Mouse (Mus musculus) left cerebral cortex, postnatal 10 days (tissue): ENCODE data around the gene Pnpla2. TPM values are rescaled to one million over a fixed set of nuclear protein-coding genes. Genes with fewer than 3 reads are reported as not detected.
"Not testable (repeated sequence)": the region's sequence is repeated elsewhere in the genome, so short reads cannot be mapped to it uniquely, and the experiment has no call there.

Experiments used
- DNase-seq, 2 experiments: peaks; one replicate each; pipeline ENCODE4 v3.0.0; 2021 to 2022; ENCODE audit warnings: low spot score in 2 of 2, mixed read lengths in 1 of 2; ENCODE audit errors: extremely low spot score in 1 of 2
- intact Hi-C: fragments of 180-260 bp; cut with DNase I; formaldehyde crosslinking; loops from one replicate; pipeline ENCODE4 v1.15.1; 2025
- total RNA-seq, 2 experiments: library from RNA; stranded (reverse); gene quantifications; 2 replicates each; pipeline ENCODE4 v1.2.3; 2021

Gene Pnpla2
- total RNA-seq, 2 experiments from 2014 or later, result 19.2 to 25.5 TPM

DNA sequence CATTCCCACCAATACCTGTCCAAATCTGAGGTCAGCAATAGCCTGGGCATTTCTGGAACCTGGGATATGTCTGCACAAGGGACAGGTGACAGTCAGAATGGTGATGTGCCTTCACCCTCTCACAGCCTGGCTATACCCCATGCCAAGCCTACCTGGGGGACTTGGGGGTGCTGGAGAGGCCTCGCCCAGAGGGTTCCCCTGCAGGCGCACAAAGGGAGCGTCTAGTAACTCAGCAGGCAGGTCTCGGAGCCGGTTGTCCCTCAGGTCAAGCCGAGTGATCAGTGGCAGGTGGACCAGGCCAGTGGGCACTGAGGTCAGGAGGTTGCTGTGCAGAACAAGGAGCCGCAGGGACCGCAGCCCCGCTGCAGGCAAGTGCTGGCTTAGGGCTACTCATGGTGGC, 13.5 kb upstream of the Pnpla2 start:
- DNase-seq, result peak in 1 of 2 experiments; percentile 41
- intact Hi-C loops, result no loop called here

DNA sequence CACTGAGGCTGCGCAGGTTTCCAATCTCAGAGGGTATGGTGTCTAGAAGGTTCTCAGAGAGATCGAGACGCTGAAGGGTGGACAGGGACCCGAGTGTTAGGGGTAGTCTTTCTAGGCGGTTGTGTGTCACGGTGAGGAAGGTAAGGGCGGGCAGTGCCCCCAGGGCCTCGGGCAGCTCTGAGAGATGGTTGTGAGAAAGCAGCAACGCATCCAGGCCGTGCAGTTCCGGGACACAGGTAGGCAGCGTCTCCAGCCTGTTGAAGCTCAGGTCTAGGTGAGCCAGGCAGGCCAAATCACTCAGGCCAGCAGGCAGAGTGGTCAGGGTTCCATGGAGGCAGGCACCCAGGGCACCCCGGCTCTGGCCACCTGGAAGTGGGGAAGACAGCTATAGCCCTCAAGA, 12.8 kb upstream of the Pnpla2 start:
- DNase-seq, result peak in 1 of 2 experiments; percentile 28
- intact Hi-C loops, result no loop called here

DNA sequence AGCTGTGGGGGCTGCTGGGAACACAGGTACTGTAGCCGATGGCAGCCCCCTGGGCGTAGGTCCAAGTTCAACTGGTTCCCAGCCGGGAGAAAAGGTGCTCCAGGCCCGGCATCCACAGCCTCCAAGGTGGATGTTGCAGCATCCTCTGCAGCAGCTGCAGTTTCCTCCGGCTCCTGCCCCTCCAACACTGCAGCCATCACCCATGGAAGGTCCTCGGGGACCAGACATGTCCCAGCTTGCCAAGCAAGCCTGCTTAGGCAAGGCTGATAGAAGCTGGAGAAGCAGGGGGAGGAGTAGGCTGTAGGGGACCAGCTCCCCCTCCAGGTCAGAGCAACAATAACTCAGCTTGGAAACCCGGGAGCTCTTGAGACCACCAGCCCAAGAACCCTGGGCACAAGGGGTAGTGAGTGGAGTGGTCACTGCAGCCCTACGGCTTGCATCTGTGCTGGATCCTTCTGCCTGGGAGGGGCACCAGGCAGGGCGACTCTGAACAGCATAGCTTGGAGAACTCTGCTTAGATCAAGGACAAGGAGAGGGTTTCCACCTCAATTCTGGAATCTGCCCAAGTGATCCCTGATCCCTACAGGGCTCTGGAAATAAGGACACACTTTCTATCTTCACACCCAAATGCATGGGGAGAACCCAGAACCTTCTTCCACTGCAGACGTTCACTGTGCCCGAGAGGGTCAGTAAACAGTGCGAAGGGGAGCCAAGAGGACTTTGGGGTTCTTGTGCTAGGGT, 11.7 kb upstream of the Pnpla2 start:
- peak in 1 of 2 experiments; percentile 51 for DNase-seq
- intact Hi-C loops, result no loop called here

DNA sequence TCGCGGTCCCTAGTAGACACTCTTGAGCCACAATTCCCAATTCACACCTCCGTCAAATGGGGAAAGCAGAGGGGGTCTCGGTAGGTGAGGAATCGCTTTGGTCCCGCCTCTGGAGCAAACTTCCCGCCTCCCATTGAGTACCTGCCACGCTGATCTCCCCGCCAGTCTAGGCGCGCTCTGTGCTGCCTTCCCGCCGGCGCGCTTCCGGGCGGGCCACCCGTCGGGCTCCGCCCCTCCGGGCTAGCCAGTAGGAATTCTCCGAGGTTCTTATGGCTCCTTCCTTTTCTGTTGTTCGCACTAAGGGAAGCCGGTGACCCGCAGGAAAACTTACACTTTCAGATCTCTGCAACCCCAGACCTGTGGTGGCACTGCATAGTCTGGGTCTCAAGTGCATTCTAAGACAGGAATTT, 11.2 kb upstream of the Pnpla2 start, which contains the start of gene Pidd1:
Gene Pidd1, minus strand, starts transcription at position 198 of the 410 bp plus-strand sequence.
- intact Hi-C loops, result no loop called here
- peak in 1 of 2 experiments; percentile 76 for DNase-seq

DNA sequence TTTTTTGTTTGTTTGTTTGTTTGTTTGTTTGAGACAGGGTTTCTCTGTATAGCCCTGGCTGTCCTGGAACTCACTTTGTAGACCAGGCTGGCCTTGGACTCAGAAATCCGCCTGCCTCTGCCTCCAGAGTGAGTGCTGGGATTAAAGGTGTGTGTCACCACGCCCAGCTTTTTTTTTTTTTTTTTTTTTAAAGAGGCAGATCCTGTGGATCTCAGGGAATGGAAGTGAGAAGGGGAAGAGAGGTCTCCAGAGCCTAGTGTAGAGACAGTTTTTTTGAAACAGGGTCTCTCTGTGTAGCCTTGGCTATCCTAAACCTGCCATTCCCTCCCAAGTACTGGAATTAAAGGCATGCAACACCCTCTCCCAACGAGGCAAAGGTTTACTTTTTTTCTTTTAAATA, 8.6 kb upstream of the Pnpla2 start:
- not testable (repeated sequence) for DNase-seq

DNA sequence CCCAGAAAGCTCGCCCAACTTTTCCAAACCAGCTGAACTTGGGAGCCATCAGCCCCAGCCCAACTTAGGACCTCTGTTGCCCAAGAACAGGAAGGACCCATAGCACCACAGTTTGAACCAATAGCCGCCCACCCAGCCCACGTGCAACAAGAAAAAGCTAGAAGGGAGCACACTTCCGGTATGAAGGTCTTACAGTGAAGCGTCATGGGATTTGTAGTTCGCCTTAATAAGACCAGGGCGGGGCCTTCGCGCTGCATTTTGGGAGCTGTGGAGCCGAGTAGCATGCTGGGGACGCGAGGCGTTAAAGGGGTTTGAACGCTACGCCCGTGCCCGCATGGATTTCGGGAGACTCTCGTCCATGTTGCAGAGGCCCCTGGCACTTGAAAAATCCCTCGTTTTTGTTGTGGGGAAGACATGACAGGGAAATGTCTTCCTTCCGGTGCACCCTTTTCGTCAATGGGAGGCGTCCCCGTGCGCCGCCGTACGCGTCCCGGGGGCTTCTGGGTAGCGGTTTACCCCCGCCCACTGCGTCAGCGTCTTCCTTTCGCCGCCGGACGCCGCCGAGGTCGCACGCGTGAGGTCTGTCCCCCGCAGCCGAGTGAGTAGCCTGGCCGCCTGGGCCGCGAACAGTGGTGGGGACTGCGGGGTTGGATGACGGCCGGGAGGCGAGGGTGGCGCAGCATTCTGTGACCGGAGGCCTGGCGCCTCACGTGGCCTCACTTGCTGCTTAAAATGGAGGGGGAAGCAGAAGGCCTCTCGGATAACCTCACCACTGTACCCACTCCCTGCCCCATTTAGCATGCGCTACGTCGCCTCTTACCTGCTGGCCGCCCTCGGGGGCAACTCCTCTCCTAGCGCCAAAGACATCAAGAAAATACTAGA, 7.6 kb upstream of the Pnpla2 start, which contains the start of gene Rplp2:
Gene Rplp2, plus strand, starts transcription at position 261 of the 882 bp plus-strand sequence.
- intact Hi-C loops, result no loop called here
- DNase-seq, result peak; percentile 90 to 96

More for the DNA sequence above, 8.6 kb upstream of the Pnpla2 start:
- intact Hi-C loops, result not testable (repeated sequence)

DNA sequence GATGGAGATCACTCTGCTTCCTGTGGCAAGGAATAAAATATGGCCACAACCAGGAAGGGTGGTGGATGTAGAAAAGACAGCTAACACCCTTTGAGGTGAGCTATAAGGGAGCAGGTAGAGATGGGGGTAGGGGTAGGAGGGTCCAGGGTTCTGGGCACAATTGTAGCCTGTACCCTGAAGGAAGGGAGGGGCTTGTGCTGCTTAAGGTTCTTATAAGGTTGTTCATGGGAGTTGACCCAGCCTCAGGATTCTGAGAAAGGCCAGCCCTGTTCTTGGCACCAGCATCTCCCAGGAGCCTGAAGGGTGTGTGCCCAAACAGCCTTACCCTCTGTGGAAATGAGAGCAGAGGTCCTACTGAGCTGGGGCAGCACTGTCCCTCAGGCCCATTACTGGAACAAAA, 3.1 kb upstream of the Pnpla2 start:
- intact Hi-C loops, result no loop called here
- DNase-seq, result no peak

DNA sequence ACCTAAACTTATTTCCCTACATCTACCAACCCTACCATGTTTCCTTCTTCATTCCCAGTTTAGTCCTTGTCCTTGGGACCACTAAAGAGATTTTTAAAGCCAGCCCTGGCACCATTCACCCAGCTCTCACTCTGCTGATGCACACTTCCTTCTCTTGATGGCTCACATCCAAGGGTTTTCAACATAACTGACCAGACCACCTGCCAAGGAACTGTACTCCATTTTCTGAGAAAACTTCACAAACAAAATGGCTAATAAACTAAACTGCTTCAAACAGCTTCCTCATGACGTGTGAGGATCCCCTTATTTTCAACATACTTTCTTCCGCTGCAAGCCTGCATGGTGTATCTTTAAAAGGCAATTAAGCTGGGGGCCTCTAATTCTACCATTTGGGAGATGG, 1.4 kb upstream of the Pnpla2 start:
- no peak for DNase-seq
- intact Hi-C loops, result no loop called here

DNA sequence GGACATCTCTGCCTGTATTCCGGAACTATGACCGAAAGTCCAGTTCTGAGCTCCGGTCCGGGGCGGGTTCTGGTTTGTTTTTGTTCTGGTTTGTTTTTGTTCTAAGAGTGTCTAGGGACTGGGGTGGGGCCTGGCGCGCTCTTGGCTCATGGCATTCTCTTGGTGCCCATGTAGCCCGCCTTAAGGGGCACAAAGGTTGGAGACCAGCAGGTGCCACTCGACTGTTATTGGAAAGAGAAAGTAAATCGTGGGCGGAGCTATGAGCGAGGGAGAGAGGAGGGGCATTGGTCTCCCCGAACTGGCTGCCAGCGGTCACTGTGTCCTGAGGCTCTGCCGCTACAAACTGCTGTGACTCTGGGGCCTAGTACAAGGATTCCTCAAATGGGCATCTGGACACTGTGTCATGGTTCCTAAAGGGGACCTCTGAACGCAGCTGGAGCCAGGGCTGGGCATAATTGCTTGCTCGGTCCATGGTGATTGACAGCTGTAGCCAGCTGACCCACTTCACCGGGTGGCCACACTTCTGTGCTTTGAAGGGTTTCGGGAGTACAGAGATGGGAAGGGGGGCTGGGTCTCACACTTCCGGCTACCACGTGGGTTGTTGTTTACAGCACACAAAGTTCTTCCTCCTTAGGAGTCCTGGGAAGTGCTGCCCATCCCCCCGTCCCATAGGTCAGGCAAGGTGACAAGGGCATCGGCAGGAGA, 764 bp downstream of the Pnpla2 start:
- intact Hi-C loops, result no loop called here
- peak in 1 of 2 experiments; percentile 85 for DNase-seq

DNA sequence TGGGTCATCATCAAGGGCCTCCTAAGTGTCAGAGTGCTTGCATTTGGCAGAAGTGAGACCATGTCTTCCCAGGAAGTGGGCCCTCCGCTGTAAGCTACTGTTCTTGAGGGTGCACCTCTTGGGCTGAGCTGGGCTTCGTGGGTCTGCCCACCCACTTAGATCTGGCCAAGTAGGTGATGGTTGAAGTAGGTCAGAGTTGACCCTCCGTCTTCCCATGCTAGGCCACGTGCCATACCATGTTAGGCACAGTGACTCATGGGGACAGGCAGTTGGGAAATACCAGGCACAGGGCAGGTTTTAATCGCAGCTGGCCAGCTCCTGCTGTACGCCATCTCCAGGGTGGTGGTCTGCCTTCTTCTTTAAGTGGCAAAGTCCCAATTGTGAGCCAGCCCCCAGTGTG, 1.7 kb downstream of the Pnpla2 start:
- intact Hi-C loops, result no loop called here
- no peak for DNase-seq

DNA sequence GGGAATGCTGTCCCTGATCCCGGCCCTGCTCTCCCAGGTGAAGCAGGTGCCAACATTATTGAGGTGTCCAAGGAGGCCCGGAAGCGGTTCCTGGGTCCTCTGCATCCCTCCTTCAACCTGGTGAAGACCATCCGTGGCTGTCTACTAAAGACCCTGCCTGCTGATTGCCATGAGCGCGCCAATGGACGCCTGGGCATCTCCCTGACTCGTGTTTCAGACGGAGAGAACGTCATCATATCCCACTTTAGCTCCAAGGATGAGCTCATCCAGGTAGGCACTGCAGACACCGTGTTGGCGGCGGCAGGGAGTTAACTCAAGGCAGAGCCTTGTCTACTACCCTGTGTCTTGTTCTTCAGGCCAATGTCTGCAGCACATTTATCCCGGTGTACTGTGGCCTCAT, 2.2 kb downstream of the Pnpla2 start:
- intact Hi-C loops, result no loop called here
- DNase-seq, result no peak

DNA sequence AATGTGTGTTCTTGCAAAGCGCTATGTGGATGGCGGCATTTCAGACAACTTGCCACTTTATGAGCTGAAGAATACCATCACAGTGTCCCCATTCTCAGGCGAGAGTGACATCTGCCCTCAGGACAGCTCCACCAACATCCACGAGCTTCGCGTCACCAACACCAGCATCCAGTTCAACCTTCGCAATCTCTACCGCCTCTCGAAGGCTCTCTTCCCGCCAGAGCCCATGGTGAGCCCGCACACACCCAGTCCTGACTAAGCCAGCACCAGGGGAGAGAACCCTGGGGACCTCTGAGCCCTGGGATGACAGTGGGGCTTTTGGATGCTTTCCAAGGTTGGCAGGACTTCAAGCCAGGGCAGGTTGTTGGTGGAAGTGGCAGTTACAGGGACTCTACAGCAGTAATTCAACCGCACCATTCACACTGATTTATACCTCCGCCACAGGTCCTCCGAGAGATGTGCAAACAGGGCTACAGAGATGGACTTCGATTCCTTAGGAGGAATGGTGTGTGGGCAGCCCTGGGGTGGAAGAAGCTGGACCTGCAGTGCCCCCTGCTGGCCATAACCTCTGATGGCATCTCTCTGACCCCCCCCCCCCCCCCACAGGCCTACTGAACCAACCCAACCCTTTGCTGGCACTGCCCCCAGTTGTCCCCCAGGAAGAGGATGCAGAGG, 3.1 kb downstream of the Pnpla2 start:
- intact Hi-C loops, result no loop called here
- peak in 1 of 2 experiments; percentile 57 for DNase-seq

DNA sequence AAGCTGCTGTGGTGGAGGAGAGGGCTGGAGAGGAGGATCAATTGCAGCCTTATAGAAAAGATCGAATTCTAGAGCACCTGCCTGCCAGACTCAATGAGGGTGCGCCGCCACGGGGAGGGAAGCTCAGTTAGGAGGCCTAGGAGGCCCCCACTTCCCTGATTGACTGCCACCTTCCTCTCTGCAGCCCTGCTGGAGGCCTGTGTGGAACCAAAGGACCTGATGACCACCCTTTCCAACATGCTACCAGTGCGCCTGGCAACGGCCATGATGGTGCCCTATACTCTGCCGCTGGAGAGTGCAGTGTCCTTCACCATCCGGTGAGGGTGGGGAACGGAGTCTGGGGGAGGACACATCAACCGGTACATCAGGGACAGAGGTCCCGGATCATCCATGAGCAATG, 3.7 kb downstream of the Pnpla2 start:
- DNase-seq, result no peak
- intact Hi-C loops, result no loop called here

DNA sequence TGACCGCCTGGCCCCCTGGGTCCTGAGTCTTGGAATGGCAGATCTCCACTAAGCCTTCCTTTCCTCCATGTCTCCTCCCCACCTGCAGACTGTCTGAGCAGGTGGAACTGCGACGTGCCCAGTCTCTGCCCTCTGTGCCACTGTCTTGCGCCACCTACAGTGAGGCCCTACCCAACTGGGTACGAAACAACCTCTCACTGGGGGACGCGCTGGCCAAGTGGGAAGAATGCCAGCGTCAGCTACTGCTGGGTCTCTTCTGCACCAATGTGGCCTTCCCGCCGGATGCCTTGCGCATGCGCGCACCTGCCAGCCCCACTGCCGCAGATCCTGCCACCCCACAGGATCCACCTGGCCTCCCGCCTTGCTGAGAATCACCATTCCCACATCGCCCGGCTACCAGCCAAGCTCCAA, 4.3 kb downstream of the Pnpla2 start:
- DNase-seq, result no peak
- intact Hi-C loops, result no loop called here

DNA sequence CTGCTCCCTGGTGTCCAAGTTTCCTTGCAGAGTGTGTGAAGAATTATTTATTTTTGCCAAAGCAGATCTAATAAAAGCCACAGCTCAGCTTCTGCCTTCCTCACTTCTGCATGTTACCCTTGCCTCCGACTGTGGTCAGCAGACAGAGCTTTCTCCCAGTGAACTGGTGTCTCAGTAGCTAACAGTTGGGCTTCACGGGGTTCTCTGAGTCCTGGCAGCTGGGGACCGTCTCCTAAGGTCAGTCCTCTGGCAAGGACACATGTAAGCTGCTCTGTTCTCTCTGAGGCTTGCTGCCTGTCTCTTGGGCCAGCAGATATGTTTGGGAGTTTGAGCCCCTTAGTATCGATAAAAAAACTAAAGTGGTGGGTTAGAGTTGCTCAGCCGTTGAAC, 5.0 kb downstream of the Pnpla2 start:
- intact Hi-C loops, result no loop called here
- no peak for DNase-seq

DNA sequence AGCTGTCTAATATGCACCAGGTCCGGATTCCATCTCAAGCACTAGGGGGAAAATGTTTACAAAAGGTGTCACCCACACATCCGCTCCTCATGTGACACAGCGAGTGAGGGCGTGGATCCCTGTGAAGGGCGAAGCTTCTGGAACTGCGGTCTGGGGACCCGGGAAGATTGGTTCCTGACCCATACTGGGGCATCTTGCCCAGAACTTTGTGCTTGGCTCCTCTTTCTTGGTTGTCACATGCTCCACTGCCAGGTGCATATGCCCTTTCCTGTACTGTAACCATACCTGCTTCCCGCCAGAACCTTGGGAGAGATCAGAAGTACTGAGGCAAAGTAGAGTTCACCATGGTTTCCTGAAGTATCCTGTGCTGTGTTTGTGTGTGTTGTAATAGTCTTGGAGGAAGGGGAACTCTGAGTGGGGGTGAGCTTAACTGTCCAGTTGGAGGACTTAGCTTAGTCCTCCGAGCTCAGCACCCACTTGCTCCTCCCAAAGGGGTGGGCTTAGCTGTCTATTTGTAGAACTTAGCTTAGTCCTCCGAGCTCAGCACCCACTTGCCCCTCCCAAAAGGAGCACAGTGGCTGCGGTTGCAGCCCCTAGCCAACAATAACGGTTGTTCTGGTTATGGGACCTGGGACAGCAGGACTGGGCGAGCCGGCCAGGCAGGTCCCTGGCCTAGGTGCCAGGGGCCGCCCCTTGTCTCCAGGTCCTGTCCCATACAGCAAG, 5.6 kb downstream of the Pnpla2 start, which contains the start of gene Cracr2b:
Gene Cracr2b, plus strand, starts transcription at position 704 of the 723 bp plus-strand sequence.
- DNase-seq, result peak in 1 of 2 experiments; percentile 56
- intact Hi-C loops, result no loop called here

DNA sequence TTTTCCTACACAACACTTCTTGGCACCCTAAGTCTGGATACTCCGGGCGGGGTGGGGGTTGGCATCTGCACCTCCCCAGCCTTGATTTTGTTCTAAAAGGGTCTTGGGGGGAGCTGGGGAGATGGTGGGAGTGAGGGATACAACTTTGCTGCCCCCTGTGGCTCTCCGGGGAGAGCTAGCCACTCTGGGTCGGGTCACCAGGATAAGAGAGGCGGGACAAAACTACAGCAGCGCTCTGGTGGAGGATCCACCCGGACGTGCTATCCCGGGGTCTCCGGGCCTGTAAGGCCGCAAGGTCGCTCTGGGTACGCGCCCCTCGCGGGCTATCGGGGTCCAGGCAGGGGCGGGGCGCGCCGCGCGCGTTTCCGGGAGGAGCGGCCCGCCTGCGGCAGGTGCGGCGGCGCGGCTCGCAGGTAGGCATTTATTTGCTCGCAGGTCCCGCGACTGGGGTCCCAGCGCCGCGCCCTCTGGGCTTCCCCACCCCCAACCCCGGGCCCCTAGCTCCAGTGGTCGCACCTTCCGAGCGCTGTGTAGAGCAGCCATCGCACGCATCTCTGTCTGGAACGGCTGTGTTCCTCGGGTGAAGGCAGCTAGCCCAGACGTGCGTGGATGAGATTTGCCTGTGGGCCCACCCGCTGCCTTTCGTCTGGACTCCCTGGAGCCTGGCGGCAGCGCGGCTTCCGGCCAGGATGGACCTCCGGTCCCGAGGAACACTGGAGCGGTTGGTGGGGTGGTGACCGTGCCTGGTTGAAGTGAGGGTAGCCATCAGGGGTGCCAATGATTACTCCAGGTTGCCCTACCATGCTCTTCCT, 6.7 kb downstream of the Pnpla2 start:
- intact Hi-C loops, result no loop called here

More for the DNA sequence above, 6.7 kb downstream of the Pnpla2 start:
- DNase-seq, result peak in 1 of 2 experiments; percentile 68
